Mouse (Mus musculus) right cerebral cortex, postnatal 4 days (tissue): Measurements from ENCODE around the gene Adra1b.

ENCODE experiments used
- DNase-seq: peaks from one replicate; pipeline ENCODE4 v3.0.0-alpha.2; 2022

The Adra1b gene

DNA sequence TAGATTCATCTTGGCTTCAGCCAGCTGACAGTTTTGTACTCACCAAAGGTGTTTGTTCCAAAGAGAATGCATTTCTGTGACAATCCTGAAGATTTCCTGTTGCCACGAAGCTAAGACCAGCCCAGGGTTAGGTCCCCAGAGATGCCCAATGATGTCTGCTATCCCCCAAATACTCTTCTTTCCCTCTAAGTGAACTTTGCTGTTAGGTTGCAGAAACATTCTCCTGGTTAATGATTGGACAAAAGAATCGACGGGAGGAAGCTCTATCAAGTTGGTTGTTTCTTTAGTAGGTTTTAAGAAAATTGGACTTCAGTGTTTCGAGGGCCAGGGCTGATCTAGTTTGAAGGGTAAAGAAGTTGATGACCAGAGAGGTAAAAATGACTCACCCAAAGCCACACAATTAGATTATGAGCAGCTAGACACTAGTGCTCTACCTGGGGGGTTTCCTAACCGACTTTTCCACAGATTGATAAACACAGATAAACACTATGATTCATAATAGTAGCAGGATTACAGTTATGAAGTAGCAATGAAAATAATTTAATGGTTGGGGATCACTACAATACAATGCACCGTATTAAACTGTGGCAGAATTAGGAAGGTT is at the start of gene Adra1b:
Gene Adra1b, minus strand, starts transcription at position 160 of the 604 bp plus-strand sequence.
- no peak for DNase-seq

DNA sequence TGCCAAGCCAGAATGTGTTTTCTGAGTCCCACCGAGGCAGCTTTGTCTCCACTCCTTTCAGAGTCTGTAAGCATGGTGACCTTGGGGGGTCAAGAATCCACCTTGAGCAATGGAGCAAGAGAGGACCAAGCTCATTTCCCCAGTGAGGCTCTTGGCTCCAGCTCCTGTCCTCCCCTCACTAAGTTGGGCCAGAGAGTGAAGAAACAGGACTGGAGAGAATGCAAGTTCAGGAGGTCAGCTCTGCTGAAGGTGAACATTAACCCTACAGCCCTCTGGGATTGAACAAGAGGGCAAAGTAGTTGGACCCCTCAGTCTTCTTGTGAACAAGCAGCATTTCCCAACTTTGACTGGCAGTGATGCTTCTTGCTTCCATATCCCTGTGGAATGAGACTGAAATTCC is 49.3 kb upstream of the Adra1b start:
- no peak for DNase-seq

DNA sequence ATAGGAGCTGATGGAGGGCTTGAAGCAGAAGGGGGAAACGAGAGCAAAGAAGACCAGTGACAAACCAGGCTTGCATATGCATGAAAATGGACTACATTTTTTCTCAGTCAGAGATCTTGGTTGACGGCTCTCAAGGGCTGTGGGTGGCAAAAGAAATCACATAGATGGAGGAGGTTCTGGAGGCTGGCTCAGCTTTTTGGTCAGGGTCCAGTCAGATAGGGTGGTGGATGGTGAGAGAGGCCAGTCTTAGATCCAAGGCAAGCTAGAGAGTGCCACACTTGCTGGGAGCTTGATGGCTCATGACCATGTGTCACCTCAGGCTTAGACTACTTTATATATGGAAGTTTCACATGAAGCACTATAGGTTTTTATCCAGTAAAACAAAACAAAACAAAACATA is 42.8 kb upstream of the Adra1b start:
- no peak for DNase-seq

DNA sequence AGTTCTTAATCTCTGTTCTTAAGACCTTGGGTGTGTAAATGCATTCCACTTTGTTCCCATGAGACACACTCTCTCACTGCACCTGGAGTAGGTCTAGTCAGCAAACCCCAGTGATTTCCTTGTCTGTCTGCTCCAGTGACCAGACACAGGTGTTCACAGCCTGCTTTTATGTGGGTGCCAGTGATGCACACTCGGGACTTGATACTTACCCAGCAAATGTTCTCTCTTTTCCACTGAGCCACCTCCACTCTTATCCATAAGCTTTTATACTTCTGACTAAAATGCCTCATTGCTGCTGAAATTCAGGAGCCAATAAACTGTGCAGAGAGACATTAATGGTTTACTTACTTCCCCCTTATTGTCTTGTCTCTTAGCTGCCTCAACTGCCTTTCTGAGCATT is 42.2 kb upstream of the Adra1b start:
- DNase-seq = no peak

DNA sequence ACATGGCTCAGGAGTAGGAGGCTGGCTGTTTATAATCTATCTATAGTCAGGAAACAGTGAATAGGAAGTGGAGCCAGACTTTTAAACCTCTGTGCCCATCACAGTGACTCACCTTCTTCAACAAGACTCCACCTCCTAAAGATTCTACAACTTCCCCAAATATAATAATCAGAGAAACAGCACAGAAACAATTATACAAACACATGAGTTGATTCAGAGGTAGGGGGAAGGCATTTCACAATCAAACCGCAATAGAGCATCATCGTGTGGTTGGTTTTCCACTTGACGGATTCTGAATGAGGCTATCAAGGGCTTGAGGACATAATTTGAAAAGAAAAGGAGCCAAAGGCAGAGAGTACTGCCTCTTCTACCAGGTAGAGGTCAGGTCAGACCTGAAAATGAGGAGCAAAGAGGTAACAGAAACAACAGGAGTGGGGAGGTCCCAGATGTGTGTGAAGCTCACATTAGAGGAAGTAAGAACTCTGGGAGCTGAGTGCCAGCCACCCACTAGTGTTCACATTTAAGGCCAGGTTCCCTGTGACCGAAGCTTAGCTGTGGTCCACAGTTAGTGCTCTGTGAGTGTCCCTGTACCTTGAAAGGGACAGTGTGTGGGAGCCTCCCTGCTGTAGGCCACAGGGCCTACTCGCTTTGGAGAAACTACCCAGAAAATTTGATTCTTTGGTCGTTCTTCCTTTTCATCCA is 39.6 kb upstream of the Adra1b start:
- no peak for DNase-seq

DNA sequence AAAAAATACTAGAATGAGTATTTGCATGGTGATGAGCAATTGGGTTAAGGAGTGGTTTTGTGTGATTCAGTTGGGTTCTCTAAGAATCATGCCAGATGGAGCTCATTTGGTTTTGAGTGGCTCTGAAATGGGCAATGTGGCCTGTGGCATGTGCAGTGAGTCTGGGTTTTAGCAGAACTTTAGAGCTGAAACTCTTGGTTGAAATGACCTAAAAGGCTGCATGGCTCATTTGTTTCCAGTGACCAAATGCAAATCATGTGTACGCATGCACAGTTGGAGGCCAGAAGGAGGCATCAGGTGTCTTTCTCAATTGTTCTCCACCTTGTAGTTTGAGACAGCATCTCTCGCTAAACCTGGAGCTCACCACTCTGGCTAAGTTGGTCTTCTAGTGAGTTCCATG is 35.0 kb upstream of the Adra1b start:
- no peak for DNase-seq

DNA sequence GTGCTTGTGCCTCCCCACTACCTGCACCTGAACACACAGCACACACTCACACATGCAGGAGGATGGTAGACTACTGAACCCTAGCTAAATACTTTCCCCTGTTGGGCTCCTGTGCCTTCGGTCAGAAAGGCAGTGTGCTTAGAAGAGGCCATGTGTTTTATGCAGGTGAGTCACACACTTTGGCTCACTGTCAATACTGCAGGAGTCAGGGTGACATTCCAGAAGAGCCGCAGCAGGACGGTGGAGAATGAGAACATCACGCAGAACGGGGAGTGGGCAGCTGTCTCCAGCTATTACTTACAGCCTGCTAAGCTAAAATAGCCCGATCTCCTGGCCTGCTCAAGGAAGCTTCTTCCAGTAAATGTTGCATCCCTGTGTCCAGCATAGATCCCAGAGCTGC is 32.5 kb upstream of the Adra1b start:
- no peak for DNase-seq

DNA sequence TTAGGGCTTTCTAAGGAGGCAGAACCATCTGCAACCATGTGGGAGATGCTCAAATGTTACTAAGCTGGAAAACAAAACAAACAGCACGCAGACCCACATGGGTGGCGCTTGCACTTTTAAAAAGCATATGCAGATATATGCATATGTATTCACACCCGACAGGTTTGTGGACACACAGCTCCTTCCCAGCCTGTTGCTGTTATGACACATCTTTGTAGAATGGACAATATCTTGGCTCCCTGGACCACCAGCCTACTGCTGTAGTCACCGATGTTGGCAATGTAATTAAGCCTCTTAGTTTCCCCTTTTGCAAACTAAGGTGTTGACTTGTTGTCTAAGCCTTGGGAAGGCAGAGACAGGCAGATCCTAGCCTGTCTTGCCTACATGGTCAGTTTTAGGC is 32.0 kb upstream of the Adra1b start:
- DNase-seq = no peak

DNA sequence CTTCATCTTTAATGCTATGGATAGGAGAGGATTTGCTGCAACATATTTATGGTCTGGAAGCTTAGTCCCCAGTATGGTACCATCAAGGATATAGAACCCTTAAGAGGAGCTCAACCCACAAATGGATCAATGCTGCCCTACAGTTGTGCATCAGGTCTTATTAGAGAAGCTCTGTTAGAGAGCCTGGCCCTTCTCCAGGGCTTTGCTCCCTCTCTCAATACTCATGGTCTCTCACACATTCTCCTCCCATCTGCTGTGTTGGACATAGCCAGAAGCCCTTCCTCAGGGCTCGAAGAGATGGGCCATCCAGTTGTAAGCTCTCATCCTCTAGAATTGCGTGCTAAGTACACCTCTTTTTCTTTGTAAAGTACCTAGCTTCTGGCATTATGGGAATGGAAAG is 29.2 kb upstream of the Adra1b start:
- DNase-seq = no peak

DNA sequence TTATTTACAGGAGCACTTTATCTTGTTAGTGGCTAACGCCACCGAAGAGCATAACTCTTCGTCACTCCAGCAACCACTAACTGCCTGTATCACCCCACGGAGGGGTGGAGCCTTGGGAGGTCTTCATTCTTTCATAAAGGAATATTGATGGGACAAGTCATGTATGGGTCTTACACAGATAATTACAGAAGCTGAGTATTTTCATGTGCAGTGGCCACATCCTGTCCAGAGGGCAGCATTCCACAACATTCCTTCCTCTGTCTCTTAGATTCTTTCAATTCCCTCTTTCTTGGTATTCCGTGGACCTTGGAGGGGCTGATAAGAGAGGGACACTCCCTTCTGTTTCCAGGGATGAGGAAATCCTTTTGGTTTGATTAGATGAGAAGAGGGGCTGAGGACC is 28.7 kb upstream of the Adra1b start:
- no peak for DNase-seq

DNA sequence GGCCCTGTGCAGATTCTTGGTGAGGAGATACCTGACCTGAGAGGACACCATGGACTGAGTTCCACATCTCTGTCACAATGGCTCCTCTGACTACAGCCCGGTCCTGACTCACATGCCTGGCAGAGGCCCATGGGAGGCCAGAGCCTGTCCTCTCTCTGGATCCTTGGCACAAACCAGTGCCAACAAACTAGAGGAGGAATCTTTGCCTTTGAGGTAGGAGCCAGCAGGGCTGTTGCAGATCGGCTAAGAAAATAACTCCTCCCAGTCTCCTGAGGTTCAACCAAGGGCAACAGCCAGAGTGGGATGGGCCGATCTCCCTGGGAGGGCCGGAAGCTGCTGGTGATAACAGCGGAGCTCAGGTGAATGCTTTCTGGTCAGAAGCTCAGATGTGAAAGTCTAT is 28.2 kb upstream of the Adra1b start:
- DNase-seq = no peak

DNA sequence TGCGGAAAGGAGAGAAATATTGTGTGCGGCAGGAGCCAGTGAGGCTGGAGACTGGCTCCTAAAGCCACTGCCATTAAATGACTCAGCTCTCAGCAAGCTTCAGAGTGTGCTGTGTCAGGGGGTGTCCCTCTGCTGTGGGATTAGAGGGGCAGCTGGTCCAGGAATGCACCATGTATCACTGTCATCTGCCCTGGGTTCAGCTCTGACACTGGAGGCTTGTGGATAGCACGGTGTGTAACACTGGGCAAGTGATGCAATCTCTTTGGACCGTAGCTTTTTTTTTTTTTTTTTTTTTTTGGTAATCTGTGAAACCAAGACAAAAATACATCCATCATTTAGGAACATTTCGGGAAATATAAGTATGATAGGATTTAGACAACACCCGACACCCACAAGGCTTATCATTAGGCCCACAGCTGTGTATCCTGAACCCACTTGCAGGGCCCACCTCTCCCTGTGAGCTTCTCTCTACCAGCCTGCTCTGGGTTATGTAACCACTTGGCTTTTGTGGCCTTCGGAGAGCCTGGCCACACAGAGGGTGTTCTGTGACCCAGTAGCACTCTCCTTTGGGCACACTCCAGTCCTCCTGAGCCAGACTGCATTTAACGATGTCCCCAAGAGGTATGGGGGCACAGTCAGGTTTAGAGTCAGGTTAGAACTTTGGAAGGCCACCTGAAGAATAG is 26.3 kb upstream of the Adra1b start:
- DNase-seq = no peak

DNA sequence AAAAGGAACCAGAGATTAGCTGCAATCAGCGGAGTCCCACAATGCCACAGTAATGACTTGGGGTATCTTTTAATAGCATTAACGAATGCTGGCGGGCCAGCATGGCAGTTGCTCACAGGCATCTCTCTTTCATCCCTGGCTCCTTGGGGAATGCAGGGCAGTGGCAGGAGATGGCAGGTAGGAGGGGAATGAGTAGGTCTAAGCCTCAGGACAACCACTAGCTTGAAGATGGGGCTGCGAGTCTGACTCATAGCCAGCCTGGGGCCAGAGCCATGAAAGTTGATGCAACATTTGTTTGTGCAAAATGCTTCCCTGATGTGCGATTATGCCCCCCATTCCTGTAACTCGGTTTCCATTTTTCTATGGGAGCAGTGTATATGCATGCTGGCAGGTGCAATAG is 25.2 kb upstream of the Adra1b start:
- DNase-seq = no peak

DNA sequence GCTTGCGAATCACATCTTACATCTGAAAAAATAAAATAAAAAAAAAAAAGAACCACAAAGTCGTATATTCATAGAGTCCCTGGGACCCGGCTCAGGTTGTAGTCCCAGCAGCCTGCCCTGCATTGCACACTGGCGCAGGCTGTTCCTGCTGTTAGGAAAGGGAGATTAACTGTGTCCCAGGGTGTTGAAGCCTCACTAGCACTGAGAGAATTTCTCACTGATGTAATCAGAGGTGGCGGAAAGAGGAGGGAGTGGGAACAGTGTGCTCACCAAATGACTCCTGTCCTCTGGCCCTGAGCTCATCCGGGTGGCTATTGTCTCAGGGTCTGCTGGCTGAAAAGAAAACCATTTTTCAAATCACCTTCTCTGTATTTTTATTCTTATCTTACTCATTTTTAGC is 24.6 kb upstream of the Adra1b start:
- no peak for DNase-seq

DNA sequence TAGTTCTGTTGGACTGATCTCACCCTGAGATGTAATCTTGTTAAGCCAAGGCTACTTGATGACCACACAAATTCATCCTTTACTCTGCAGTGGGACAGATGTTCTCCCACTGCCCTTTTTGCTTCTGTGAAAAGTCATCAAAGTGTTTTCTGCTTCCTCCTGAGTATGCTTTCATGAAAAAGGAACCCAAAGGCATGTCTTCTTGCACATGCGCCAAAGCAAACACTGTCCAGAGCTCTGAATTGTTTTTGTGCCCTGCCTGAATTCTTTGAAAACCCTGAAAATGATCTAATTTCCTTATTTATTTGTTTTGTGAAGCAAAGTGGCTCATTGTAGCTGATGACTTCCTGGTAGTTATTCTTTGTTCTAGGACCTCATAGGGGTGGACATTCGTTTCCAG is 20.7 kb upstream of the Adra1b start:
- DNase-seq = no peak

DNA sequence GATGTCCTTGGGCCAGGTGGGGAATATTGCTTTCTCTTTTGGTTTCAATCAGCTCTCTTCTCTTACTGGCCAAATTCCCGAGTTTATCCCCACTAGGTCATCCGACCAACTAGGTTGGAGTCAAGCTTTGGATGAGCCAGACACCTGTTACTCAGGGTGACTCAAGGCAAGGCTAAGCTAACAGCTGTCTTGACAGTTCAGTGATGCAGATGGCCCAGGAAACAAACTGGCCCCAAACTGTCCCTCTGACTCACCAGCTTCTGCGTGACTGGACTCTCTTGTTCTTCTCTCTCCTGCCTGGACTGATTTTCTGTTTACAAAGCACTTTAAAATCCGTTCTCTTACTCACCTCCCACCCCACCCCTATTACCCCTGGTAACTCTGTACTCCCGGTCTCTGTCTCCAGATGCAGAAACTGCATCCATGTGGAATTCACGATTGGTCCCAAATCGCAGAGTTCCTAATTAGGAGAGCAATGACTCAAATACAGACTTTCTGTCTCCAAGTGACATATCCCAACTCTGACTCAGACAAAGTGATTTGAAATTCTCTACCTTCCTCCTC is 18.6 kb upstream of the Adra1b start:
- no peak for DNase-seq

DNA sequence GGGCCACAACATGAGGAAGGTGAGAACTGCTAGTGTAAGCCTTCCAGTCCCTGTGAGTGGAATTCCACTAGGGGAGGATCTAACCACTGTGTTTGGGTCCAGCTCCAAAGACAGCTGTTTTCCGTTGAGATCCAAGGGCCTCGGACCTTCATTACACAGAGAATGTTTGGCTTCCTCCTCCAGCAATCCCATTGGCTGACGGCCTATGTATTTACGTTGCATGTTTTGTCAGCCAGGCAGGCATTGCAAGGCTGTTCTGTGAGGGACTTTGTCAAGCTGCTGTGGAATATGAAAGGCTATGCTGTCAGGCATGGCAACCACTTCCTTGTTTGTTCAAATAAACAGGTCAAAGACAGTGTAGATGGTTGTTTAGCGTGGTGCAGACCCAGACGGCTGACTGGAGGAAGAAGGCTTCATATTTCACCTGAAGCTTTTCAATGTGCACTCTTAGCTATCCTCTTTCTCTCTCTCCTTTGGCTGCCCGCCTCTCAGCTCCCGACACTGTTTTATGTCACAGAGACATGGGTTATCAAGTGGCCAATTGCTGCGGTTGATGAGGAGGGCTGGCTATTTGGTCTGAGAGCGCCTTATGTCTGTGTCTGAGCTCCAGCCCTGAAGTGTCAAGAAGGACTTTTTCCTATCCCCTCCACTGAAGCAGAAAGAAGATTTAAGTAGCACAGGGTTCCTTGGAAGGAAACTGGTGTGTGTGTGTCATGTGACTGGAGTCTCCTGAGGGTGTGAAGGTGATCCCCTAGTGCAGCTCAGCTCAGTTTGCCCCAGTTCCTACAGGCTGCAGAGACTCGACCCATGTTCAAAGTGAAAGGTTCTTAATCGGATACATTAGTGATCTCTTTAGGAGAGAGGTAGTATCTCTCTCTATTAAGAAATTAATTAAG is 13.8 kb upstream of the Adra1b start:
- DNase-seq = no peak

DNA sequence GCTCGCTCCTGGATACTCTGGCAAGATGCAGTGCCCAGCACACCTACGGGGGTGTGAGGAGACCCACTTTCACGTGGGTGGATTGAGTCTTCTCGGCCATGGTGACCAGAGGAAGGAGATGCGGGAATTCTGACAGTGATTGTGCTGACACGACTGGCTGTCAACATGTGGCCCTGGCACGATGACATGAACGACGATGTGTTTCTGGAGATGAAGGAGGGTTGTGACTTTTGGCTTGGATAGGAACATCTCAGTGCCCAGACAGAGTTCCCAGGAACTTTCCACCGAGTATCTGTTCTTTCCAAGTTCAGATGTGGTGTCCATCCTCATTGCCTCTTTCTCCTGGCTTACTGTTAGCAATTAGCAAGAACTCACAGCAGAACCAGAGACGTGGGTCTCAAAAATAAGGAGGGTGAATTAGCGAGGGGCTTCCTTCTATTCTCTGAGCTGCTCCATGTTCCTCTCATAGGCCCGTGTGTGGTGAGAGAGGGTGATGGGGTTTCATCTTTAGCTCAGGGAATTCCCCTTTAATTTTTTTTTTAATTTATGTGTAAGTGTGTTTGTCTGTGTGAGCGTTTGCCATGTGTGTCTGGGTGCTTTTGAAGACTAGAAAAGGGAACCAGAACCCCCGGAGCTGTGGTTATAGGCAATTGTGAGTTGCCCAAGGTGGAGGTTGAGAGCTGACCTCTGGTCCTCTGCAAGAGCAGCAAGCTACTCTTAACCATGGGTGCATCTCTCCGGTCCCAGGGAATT is 11.3 kb upstream of the Adra1b start:
- DNase-seq = no peak

DNA sequence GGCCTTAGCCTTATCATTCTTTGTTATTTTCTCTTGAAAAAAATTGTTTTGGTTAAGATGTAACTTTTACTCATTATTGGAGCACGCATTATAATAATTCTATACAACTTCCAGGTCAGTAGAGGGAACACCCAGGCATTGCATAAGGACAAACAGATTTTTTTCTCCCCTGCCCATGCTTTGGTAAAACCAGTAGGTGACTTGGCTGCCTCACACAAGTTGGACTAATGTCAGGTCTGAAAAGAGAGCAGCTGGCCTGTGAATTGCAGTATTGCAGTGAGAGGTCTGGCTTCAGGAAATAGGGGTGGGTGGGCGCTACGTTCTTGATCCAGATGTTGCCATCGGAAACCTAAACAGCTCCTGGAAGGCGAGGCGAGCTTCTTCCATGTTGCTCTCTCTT is 10.6 kb upstream of the Adra1b start:
- DNase-seq = no peak

DNA sequence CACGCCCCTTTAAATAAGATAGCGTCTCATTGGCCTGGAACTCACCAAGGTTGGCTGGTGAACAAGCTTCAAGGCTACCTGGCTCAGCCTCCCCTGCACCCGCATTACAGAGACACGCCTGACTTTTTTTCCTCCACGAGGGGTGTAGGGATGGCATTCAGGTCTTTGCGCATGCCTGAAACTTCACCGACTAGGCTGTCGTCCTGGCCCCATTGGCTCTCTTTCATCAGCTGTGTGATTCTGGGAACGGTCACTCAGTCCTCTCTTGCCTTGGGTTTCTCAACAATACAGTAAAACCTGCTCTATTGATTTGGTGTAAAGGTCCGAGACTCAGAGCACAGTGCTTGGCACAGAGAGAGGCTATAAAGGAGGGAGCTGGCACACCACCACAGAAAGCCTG is 2.3 kb upstream of the Adra1b start:
- DNase-seq = no peak

DNA sequence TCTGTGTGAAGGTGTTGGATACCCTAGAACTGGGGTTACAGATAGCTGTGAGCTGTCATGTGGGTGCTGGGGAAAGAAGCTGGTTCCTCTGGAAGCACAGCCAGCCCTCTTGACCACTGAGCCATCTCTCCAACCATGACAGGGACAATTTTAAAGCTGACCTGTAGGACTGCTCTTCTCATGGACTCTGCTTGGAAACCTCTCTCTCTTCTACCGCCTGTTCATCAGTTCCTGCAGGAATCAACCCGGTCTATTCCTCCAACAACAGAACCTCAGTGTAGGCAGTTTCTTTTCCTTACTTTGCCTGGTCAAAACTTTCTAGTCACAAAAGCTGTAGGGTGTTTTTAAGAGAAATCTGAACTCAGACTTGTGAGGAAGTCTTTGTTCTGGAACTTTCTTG is 1.3 kb downstream of the Adra1b start:
- no peak for DNase-seq

DNA sequence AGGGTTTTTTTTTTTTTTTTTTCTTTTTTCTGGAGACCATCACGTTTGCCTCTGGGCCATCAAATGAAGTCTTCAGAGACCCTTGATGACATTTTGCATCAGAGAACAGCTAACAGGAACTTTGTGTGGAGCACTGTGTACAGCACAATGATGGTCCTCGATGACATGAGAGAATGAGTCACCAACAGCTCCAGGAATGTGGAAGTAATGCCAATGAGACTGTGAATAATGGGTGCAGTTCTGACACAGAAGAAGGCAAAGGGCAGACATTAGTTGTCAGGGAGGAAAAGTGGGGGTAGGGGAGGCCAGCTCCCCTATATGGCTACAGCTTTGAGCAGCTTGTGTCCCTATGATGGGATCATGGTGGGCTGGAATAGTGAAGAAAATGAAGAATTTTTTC is 5.7 kb downstream of the Adra1b start:
- no peak for DNase-seq
